Mouse (Mus musculus) G1E (cell line): Measurements from ENCODE around the gene Il17rd.

Experiments used
- CTCF ChIP-seq: IDR thresholded peaks from 2 replicates; pipeline ENCODE4 v1.5.1; 2012; ENCODE audit warnings: low read depth, low read length, inconsistent platforms, mixed read lengths
- GATA1 ChIP-seq: IDR thresholded peaks from 2 replicates; pipeline ENCODE4 v1.6.1; 2012; ENCODE audit warnings: borderline replicate concordance, low read length, inconsistent platforms, mixed read lengths
- GATA2 ChIP-seq: IDR thresholded peaks from 2 replicates; pipeline ENCODE4 v1.6.1; 2012; ENCODE audit warnings: low read depth, low read length, inconsistent platforms, borderline replicate concordance
- POLR2AphosphoS5 ChIP-seq: IDR thresholded peaks from 2 replicates; pipeline ENCODE4 v1.6.1; 2012; ENCODE audit warnings: low read depth, low read length, inconsistent platforms; ENCODE audit not compliant: insufficient replicate concordance
- TAL1 ChIP-seq: conservative IDR thresholded peaks from 2 replicates; pipeline ENCODE4 v1.6.1; 2012; ENCODE audit warnings: low read depth, low read length, inconsistent platforms, mixed read lengths

- TF ChIP-seq CTCF (no peak), TAL1 (no peak), GATA2 (no peak), POLR2AphosphoS5 (no peak), GATA1 (no peak)
Observed at GRCm38 (mm10) chr14:27114362-27115274, 75.9 kb downstream of the Il17rd start, which contains the start of gene Arhgef3.
